Mouse (Mus musculus) hindbrain, embryonic 10.5 days (tissue): ENCODE data around the gene Eml5. TPM values are rescaled to one million over a fixed set of nuclear protein-coding genes. Genes with fewer than 3 reads are reported as not detected.
A peak's percentile ranks its signal among the peaks of the same experiment; 100 is the strongest.

ENCODE experiments used
- DNase-seq: peaks from one replicate; pipeline ENCODE4 v3.0.0-alpha.2; 2017; ENCODE audit warnings: low spot score
- H3K27ac ChIP-seq: fragments of 300-500 bp; sonication (generic); 2 replicates; pipeline ENCODE4 v1.5.1; 2016; ENCODE audit warnings: mild to moderate bottlenecking, moderate library complexity
- H3K27me3 ChIP-seq: fragments of 300-500 bp; sonication (generic); 2 replicates; pipeline ENCODE4 v1.6.1; 2016; ENCODE audit warnings: mild to moderate bottlenecking; ENCODE audit not compliant: poor library complexity, insufficient read depth, severe bottlenecking
- H3K36me3 ChIP-seq: fragments of 300-500 bp; sonication (generic); 2 replicates; pipeline ENCODE4 v1.6.1; 2016; ENCODE audit warnings: mild to moderate bottlenecking, moderate library complexity
- H3K4me1 ChIP-seq: fragments of 300-500 bp; sonication (generic); replicated peaks from 2 replicates; pipeline ENCODE4 v1.6.1; 2016; ENCODE audit warnings: mild to moderate bottlenecking
- H3K4me3 ChIP-seq: fragments of 300-500 bp; sonication (generic); 2 replicates; pipeline ENCODE4 v1.5.1; 2016; ENCODE audit warnings: mild to moderate bottlenecking, moderate library complexity
- H3K9me3 ChIP-seq: fragments of 300-500 bp; sonication (generic); 2 replicates; pipeline ENCODE4 v1.6.1; 2016; ENCODE audit warnings: mild to moderate bottlenecking, moderate library complexity
- WGBS: fragments of 180-500 bp; shearing (Covaris S2); methylation state at CpG from one replicate; pipeline ENCODE4 v1.1.7; 2016; 5-methylcytosine and 5-hydroxymethylcytosine counted together
- polyA plus RNA-seq: library from polyadenylated mRNA; unstranded; fragments of >200 nt; fragmentation: Nextera tagmentation; extraction: Ambion mirVana; gene quantifications from 2 replicates; pipeline ENCODE4 v1.2.1, GENCODE M21; 2016

The Eml5 gene
- polyA plus RNA-seq = 15.9 and 17.0 TPM in 2 replicates

DNA sequence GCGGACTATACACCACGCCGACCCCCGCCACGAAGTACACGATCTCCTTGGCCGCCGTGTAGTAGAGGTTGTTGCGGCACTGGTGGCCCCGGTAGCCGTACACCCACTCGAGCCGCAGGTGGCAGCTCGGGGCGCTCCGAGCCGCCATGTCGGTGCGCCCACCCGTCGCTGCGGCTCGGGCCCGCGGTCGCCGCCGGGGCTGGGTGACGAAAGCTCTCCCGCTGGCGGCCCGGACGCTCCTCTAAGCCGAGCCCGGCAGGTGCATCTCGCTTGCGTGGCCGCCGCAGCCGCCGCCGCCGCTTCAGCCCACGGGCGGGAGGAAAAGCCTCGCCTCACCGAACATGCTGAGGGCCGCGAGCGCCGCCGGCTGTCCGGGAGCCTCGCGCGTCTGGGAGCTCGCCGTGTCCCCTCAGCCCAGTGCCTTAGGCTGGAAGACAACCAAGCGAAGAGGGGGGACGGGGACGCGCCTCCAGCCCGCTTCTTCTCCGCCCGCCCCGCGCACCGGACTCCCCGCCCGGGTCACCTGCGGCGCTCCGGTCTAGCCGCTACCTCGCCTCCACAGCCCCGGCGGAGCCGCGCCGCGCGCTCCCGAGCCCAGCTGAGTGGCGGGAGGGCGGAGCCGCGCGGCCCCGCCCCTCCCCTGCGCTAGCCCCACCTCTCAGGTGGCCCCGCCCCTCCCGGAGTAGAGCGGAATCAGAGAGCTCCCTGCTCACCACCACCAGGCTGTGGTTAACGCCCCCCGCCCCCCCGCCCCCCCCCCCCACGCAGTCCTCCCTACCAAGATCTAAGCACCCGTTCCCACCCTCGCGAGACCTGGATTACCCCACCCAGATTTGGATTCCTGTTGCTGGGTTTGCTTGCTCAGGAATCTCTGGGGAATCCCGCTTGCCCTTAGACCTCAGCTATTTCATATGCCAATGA is at the start of gene Eml5:
Gene Eml5 (minus strand): TSS at position 604 of the 921 bp plus-strand sequence.
- no peaks in the 10 kb centered on the region for H3K36me3 ChIP-seq
- H3K27me3 ChIP-seq = peaks cover 9% of the 10 kb centered on the region
- peak; percentile 90 for DNase-seq
- peak within 1 kb of the TSS; percentile 94 for H3K27ac ChIP-seq
- WGBS = under 1% methylated on average over 101 of the region's 101 CpGs
- peak within 1 kb of the TSS; percentile 95 for H3K4me3 ChIP-seq
- H3K4me1 ChIP-seq = peaks cover 21% of the 10 kb centered on the region
- H3K9me3 ChIP-seq = no peaks in the 10 kb centered on the region

DNA sequence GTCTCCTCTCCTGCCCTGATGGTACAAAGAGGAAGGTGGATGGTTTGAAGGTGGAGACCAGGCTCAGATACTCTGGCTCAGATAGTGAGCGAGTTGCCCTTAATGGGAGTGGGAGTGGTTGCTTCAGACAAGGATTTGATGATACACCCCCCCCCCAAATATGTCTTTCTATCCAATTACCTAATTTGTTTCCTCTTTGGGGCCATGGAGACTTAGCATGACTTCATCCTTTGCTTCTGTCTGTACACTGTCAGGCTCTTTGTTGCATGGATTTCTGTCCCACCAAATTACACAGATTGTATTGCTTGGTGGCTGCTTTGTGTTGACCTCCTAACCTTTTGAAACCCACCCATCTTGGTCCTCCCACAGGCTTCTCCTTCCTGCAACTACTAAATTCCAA is 31.6 kb upstream of the Eml5 start:
- no peaks in the 10 kb centered on the region for H3K9me3 ChIP-seq
- H3K4me1 ChIP-seq = no peaks in the 10 kb centered on the region
- H3K4me3 ChIP-seq = no peak overlapping the region
- H3K27ac ChIP-seq = no peak overlapping the region
- DNase-seq = no peak
- no peaks in the 10 kb centered on the region for H3K27me3 ChIP-seq
- 90% methylated on average over 1 of the region's 1 CpGs for WGBS
- peaks cover 14% of the 10 kb centered on the region for H3K36me3 ChIP-seq

DNA sequence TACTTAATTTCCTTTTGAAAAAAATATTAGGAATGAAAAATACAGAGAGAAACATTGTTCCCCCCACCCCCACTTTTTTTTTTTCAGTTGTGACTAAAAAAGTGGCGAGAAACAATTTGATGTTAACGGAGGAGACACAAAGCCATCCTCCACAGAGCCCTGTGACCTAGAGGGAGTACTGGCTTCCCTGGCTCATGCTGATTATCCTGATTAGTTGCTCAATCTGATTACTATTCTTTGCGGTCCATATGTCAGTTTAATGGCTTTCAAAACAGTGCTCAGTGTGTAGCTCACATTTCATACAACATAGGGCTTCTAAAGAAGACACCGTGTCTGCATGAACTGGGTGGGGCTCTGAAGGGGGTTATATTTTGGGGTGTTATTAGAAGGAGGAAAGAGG is 31.2 kb upstream of the Eml5 start:
- Histone ChIP-seq H3K4me1 (no peaks in the 10 kb centered on the region), H3K27me3 (no peaks in the 10 kb centered on the region), H3K9me3 (no peaks in the 10 kb centered on the region), H3K4me3 (no peak overlapping the region), H3K27ac (no peak overlapping the region), H3K36me3 (peaks cover 12% of the 10 kb centered on the region)
- DNase-seq = no peak
- WGBS = 92% methylated on average over 4 of the region's 4 CpGs

DNA sequence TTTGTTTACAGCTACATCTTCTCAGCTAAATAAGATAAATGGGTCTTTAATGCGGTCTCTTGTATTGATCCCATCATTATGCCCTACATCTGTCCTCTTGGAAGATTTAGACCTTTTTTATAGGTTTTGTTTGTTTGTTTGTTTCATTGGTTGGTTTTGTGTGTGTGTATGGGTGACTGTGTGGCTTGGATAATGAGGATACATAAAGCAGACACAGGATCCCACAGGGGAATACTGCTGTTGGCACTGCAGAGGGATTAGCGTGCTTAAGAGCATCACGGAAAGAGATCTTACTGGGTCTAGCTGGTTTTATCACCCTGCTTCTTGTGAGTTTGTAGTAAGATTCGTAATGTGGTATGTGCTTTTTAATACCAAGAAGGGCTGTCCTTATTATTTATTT is 29.9 kb upstream of the Eml5 start:
- WGBS = 88% methylated on average over 4 of the region's 4 CpGs
- no peak overlapping the region for H3K4me3 ChIP-seq

GRCm38 (mm10) chr12:98920194-98920991 is 19.1 kb upstream of the Eml5 start, which contains the start of gene Ttc8:
Gene Ttc8, plus strand, starts transcription at chr12:98920574.
- Histone ChIP-seq H3K27me3 (no peaks in the 10 kb centered on the region), H3K4me1 (peaks cover 38% of the 10 kb centered on the region), H3K4me3 (peak within 1 kb of the TSS; percentile 77), H3K27ac (peak within 1 kb of the TSS; percentile 93), H3K36me3 (no peaks in the 10 kb centered on the region), H3K9me3 (no peaks in the 10 kb centered on the region)
- DNase-seq = peak; percentile 92
- under 1% methylated on average over 35 of the region's 35 CpGs for WGBS

More for the DNA sequence above, 29.9 kb upstream of the Eml5 start:
- no peaks in the 10 kb centered on the region for H3K9me3 ChIP-seq
- no peak for DNase-seq
- H3K27ac ChIP-seq = no peak overlapping the region
- no peaks in the 10 kb centered on the region for H3K27me3 ChIP-seq
- H3K36me3 ChIP-seq = peaks cover 10% of the 10 kb centered on the region
- no peaks in the 10 kb centered on the region for H3K4me1 ChIP-seq

DNA sequence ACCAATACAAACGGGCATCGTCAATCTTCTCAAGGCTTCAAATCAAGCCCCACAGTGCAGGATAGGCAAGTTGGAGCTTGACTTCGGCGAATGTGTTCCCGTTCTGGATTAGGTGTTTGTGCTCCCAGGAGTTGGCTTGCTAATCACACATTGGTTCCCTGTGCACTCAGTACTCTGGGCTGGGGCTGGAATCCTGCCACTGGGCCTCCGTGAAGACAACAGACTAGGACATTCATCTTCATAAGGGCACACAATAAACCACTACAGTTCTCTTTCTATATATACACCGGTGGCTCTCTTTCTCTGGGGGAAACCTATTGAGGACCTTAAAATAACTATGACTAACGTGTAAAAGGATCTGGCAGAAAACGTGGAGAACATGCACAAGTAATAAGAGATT is 8.8 kb upstream of the Eml5 start:
- WGBS = 81% methylated on average over 9 of the region's 9 CpGs
- Histone ChIP-seq H3K4me1 (no peaks in the 10 kb centered on the region), H3K9me3 (no peaks in the 10 kb centered on the region), H3K27me3 (no peaks in the 10 kb centered on the region), H3K27ac (no peak overlapping the region), H3K4me3 (no peak overlapping the region), H3K36me3 (no peaks in the 10 kb centered on the region)
- DNase-seq = no peak

DNA sequence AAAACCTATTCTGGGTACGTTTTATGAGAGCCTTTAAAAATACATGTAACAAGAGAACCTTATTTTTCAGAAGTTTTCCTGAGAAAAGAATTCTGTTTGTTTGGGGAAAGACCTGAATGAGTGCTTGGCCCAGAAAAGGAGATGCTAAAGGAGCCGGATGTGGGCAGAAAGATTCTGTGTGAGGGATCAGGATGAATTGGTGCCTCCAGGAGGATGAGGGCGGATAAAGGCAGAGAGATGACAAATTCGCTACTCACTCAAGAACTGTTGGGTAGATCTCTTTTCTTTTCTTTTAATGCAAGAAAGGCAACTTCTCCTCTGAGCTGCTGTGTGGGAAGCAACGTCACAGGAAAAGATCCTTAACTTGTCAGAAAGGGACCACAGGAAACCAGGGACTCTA is 4.2 kb upstream of the Eml5 start:
- DNase-seq = no peak
- Histone ChIP-seq H3K4me3 (no peak overlapping the region), H3K27me3 (no peaks in the 10 kb centered on the region), H3K36me3 (no peaks in the 10 kb centered on the region), H3K9me3 (no peaks in the 10 kb centered on the region), H3K4me1 (0 out of 2 replicates have a peak, but pooled peaks cover 6% of the 10 kb centered on the region), H3K27ac (no peak overlapping the region)
- 79% methylated on average over 5 of the region's 5 CpGs for WGBS

GRCm38 (mm10) chr12:98900341-98900880 is 873 bp downstream of the Eml5 start:
- DNase-seq = peak; percentile 56
- H3K27me3 ChIP-seq = peaks cover 9% of the 10 kb centered on the region
- peak overlapping the region; percentile 94 for H3K27ac ChIP-seq
- H3K4me1 ChIP-seq = peaks cover 21% of the 10 kb centered on the region
- H3K36me3 ChIP-seq = no peaks in the 10 kb centered on the region
- H3K4me3 ChIP-seq = peak overlapping the region; percentile 95
- no peaks in the 10 kb centered on the region for H3K9me3 ChIP-seq
- WGBS = 2% methylated on average over 31 of the region's 31 CpGs

DNA sequence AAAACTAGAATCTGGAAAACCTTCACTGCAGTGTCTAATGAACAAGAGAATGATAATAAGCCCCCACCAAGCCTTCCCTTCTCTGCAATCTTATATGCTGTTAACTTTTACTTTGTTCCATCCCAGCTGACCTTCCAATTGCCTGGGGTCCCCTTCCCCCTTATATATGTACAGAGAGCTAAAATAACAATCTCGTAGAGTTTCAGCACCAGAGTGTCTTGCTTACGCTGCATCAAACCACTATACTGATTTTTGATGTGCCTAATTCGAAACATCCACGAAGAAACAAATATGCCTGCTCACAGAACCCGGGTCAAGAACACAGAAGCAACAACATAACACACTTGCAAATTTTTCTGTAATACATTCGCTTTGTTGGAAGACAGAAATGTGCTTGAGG is 1.6 kb downstream of the Eml5 start:
- Histone ChIP-seq H3K27ac (no peak overlapping the region), H3K4me3 (peak overlapping the region; percentile 95), H3K36me3 (no peaks in the 10 kb centered on the region), H3K9me3 (no peaks in the 10 kb centered on the region), H3K27me3 (peaks cover 9% of the 10 kb centered on the region), H3K4me1 (peaks cover 21% of the 10 kb centered on the region)
- 62% methylated on average over 6 of the region's 6 CpGs for WGBS
- no peak for DNase-seq

- no peaks in the 10 kb centered on the region for H3K9me3 ChIP-seq
- H3K27ac ChIP-seq = no peak overlapping the region
- peaks cover 21% of the 10 kb centered on the region for H3K4me1 ChIP-seq
- H3K27me3 ChIP-seq = peaks cover 9% of the 10 kb centered on the region
- DNase-seq = no peak
- WGBS = 62% methylated on average over 1 of the region's 1 CpGs
- no peak overlapping the region for H3K4me3 ChIP-seq
- no peaks in the 10 kb centered on the region for H3K36me3 ChIP-seq
These were observed 4.5 kb downstream of the Eml5 start for GRCm38 (mm10) chr12:98896761-98897160.

DNA sequence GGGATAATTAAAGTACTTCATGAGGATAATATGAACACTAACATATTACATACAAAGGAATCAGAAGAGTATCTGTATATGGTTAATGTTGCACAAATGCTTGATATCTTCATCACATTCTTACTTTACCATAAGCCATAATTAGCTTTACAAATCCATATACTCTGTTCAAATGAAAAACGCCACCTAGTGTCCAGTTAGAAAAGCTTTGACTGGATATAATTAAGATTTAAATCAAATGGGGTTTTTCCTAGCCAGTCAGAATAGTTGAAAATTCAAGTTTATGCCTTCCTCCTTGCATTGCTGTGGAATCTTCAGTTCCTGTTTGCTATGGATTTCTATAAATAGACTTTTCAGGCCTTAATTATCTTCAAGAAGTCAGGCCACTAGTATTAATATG is 16.8 kb downstream of the Eml5 start:
- no peak for DNase-seq
- Histone ChIP-seq H3K27ac (no peak overlapping the region), H3K27me3 (no peaks in the 10 kb centered on the region), H3K4me1 (no peaks in the 10 kb centered on the region), H3K36me3 (peaks cover 17% of the 10 kb centered on the region), H3K4me3 (no peak overlapping the region), H3K9me3 (no peaks in the 10 kb centered on the region)
- whole genome bisulfite sequencing = 5% methylated on average over 1 of the region's 1 CpGs

- no peak for DNase-seq
These were observed 19.5 kb downstream of the Eml5 start for GRCm38 (mm10) chr12:98881796-98882195.

More at GRCm38 (mm10) chr12:98881796-98882195, 19.5 kb downstream of the Eml5 start:
- Histone ChIP-seq H3K9me3 (no peaks in the 10 kb centered on the region), H3K36me3 (peaks cover 15% of the 10 kb centered on the region; the same call in 1 of the 2 replicates), H3K27ac (no peak overlapping the region), H3K4me1 (no peaks in the 10 kb centered on the region), H3K4me3 (no peak overlapping the region), H3K27me3 (no peaks in the 10 kb centered on the region)
- 83% methylated on average over 5 of the region's 5 CpGs for WGBS
